Mouse (Mus musculus): Measurements from ENCODE around the gene Zfp637.

DNA sequence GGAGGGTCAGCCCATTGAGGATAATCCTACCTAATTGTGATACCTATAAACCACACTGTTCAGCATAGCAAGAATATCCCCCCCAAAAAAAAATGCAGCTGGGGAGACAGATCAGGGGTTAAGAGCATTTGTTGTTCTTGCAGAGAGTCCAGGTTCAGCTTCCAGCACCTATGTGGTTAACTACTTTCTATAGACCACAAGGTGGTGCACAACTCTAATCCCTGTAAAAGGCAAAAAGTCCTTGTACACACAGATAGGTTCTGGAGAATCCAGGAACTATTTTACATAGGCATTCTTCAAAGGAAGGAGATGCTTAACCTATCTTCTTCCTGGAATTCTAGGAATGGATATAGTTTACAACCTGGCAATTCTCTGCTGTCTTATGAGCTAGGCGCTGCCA is 17.0 kb downstream of the Zfp637 start:
- TF ChIP-seq POLR2A (IDR thresholded peaks at IDR 0.05; ENCODE audit: insufficient read depth, low read depth, low read length) (no peak), CTCF (IDR thresholded peaks at IDR 0.05; ENCODE audit: insufficient read depth, low read depth, low read length) (no peak)

Measured in olfactory bulb, adult 2 months (tissue).